Mouse (Mus musculus): Measurements from ENCODE around the gene Olfr548-ps1.
"Not testable (repeated sequence)": the region's sequence is repeated elsewhere in the genome, so short reads cannot be mapped to it uniquely, and the experiment has no call there.

Olfr548-ps1 gene

DNA sequence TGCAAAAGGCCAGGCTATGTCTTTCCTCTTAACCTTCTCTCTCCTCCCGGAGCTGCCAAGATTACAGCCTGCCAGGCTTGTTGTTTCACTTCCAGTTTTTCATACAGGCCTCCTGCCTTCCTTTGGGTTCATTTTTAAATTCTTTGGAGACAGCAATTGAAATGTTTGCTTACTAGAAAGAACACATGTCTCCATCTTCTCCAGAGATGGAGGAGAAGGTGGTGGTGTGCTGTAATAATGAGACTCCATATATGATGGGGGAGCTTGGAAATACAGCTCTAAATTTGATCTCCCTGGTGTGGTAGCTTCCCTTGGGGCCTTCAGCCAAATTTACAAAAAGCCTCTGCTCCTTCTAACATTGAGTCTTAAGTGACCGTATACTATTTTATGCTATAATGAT lies at the start of gene Olfr548-ps1:
Gene Olfr548-ps1 (plus strand): TSS at position 301 of the 400 bp plus-strand sequence.
- no peak for DNase-seq

GRCm38 (mm10) chr7:102494416-102494815 lies 46.3 kb upstream of the Olfr548-ps1 start:
- DNase-seq: not testable (repeated sequence)

DNA sequence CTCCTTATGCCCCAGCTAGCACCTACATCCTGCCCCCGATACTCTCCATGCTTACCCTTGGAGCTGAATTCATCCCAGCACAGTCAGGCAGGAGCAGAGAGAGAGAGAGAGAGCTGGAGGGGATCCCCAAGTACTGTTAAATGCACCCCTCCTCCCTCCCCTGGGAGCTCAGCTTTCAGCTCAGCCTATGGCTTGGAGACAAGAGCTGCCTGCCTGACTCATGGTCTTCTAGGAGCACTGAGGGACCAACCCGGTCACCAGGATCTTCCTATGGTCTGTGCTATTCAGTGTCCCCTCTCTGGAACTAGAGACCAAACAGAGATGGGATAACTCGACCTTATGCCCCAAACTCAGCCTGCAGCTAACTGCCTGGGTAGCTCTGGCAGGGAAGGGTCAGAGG lies 41.2 kb upstream of the Olfr548-ps1 start, which contains the start of gene Olfr545:
Gene Olfr545 (minus strand): TSS at position 101 of the 400 bp plus-strand sequence.
- no peak for DNase-seq

- peak; percentile 65 for DNase-seq
Observed at GRCm38 (mm10) chr7:102501986-102502385, 38.7 kb upstream of the Olfr548-ps1 start.

GRCm38 (mm10) chr7:102506848-102507247 lies 33.8 kb upstream of the Olfr548-ps1 start:
- peak; percentile 69 for DNase-seq

GRCm38 (mm10) chr7:102508066-102508465 lies 32.6 kb upstream of the Olfr548-ps1 start:
- DNase-seq: no peak

DNA sequence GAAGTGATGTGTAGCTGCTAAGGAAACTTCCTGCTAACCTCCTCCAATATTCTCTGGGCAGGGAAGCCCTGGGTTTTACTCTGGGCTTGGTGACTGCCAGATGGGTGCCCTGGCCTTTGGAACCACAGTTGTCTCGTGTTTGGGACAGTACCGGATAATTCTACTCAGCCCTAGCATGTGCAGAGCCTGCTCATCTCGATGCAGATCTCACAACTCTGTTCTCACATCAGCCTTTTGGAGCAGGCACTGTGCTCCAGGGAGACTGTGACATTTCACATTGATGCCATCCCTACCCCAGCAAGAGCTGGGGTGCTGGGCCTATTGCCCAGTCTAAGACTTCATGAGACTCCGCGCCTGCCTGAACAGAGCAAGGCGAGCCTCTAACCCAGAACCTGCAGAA lies 32.0 kb upstream of the Olfr548-ps1 start:
- no peak for DNase-seq

DNA sequence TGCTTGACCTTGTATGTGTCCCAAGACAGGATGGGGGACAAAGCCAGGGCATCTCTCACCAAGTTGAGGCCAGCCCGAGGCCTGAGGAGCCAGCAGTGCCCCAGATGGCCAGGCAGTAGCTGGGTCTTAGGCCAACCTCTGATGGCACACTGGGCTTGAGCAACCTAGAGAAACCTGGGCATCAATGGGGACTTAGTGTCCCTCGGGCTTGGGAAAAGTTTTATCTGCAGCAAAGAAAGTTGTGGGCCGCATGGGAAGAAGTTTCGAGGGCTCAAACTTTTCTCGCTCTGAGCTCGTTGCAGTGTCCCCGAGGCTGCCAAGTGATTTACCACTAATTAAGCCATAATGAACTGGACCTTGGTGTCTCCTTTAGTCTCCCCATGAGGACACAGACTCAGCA lies 31.0 kb upstream of the Olfr548-ps1 start:
- no peak for DNase-seq

DNA sequence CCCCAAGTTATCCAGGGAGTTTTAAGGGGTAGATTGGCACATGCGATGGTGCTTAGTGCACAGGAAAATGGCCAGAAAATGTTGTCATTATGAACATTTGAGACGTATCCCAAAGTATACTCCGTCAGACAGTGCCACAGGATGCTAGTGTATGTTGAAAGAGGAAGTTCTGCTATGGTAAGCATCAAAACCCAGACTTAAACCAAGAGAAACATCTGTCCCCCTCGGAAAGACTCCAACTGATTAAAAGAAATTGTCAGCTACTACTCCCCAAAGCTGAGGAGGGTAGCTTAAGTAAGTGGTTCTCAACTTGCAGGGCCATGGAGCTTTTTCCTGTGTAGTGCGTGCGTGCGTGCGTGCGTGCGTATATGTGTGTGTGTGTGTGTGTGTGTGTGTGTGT lies 28.8 kb upstream of the Olfr548-ps1 start:
- DNase-seq: no peak

DNA sequence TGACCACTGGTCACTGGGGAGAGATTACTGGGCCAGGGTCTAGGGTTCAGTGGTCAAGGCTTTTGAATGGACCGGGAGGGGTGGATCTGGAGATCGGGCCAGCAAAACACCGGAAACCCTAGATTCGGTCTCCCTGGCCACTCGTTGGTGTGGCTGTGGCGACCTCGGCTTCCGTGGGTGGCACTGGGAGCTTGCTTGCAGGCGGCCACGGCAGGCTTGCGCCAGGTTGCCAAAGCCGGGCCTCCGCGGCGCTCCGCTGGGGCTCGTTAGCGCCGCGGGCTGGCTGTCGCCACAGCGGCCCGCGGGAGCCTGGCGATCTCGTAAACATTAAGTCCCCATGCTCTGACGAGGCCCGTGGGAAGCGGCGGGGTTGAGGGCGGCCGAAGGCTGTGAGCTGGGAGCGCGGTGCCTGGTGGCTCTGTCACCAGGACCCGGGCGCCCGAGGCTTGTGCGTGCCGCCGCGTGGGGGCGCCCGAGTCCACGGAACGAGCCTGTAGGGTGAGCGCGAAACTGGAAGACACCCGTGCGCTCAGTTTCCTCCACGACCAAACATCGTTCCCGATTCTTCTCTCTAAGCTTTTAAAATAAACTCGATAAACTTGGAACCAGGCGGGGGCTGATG lies 27.8 kb upstream of the Olfr548-ps1 start:
- peak; percentile 78 for DNase-seq

GRCm38 (mm10) chr7:102514144-102514543 lies 26.6 kb upstream of the Olfr548-ps1 start:
- DNase-seq: no peak

- peak; percentile 55 for DNase-seq
Observed at GRCm38 (mm10) chr7:102516261-102517050, 24.2 kb upstream of the Olfr548-ps1 start.

GRCm38 (mm10) chr7:102517051-102517335 lies 23.7 kb upstream of the Olfr548-ps1 start:
- no peak for DNase-seq

DNA sequence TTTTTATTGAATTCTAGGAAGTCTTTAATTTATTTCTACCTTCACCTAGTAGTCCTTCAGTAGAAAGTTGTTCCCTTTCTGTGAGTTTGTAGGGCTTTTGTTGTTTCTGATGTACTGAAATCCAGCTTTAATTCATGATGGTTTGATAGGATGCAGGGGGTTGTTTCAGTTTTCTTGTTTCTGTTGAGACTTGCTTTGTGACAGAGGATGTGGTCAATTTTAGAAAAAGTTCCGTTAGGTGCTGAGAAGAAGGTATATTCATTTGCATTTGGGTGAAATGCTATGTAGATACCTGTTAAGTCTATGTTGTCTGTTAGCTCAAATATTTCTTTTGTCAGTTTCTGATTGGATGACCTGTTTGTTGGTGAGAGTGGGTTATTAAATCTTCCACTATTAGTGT lies 11.6 kb upstream of the Olfr548-ps1 start:
- no peak for DNase-seq

DNA sequence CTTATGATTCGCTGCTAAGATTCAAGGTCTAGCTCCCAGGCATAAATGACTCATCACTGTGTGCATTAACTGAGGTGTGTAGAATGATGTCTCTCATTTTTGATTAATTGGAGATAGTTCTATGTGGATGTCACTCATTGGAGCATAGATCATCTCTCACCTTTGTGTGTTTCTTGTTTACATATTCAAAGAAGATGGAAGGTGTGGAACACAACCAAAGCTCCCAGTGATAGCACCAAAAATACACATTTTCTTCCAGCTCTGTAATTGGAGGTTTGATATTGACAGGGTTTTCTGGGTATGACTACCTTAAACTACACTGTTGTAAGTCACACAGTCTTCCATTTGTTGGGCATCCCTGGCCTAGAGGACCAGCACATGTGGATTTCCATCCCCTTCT lies 6.2 kb upstream of the Olfr548-ps1 start, which contains the start of gene Olfr547:
Gene Olfr547 (plus strand): TSS at position 301 of the 400 bp plus-strand sequence.
- DNase-seq: no peak

DNA sequence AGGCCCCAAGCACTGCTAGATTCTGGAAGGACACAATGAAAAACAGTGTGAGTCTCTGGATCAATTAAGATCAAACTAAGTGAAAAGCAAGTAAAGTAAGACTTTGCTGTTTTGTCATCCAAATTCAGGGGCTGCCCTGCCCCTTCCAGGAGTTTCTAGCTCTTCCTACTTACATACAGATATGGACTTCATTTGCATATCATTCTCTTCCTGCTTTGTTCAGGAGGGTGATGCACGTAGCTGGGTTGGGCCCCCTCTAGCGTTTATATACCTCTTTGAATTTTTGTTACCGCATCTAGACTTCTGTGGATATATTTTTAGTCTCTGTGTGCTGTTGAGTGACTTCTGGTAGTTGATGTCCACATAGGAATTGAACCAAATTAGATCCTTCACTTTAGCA lies 555 bp downstream of the Olfr548-ps1 start:
- no peak for DNase-seq

DNA sequence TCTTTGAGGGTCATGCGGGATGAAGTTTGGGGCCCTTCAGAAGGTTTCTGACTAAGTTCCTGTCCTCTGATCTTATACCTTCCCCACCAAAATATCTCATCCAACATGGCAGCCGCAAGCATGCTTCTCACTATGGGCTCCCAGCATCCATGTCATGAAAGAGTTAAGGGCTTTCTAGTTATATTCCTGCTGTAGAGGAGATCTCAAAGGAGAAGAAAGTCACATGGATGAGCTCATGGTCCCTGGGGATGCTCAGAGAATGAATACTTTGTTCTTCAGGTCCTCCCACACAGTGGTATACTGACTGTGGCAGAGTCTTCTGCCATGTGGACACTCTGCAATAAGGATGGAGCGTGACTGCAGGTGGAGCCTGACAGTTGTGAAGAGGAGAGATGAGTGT lies 8.9 kb downstream of the Olfr548-ps1 start, which contains the start of gene Olfr549:
Gene Olfr549 (plus strand): TSS at position 301 of the 400 bp plus-strand sequence.
- no peak for DNase-seq

DNA sequence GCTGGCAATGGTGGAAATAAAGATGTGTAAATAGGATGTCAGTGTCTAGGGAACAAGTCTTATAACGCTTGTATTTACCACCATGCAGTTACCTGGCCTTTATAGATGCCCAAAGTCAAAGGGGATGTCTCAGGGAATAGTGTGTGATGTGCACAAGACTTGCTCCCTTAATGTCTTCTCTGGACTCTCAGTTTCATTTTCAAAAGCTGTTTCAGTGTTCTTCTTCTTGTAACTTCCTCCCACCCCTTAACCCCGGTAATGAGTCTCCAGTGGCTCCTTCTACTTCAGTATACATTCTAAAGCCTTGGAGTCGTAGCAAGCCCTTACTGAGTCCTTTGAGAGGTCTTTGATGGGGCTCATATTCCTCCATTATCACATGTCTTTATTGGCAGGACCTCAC lies 12.6 kb downstream of the Olfr548-ps1 start:
- DNase-seq: no peak

DNA sequence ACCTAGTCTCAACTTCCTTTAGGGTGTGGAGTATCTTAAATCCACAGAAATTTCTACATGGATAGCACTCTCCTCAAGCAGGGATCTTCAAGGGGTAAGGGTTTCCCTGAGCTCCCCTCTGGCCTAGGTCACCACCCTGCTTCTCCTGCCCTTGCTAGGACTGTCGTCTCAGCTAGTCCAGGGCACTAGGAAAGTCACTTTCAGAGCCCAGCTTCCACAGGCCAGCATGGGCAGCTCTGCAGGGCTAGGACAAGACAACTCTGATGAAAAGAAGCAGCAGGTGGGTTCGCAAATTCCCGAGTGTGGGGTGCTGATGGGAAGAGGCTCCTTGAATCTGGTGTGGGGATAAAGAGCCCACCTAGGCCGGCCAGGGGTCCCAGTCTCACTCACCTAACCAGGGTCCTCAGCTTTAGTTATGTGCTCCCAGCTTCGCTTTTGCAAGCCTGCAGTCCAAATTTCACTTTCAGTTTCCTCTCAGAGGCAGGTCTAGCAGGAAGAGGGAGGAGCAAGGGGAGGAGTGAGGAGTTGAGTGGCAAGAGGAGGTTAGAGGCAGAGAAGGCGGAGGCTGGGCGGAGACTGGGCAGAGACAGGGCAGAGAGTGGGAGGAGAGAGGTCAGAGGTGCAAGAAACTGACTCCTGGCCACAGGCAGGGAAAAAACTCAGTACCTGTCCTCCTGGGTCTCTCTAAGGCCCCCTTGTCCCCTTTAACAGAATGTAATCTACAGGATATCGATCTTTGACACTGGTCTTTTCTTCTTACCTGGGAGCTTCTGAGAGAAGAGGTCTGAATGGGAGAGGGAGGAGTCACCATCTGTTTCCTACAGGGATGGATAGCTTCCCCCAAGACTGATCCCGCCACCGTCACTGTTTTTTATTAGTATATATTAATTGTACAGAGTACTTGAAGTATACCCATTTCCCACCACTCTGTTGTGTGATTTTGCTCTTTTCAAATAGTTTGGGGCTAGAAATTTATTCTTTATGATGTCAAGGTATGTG lies 24.6 kb downstream of the Olfr548-ps1 start, which contains the start of gene Trim21:
Gene Trim21 (minus strand): TSS at position 488 of the 999 bp plus-strand sequence.
- peak; percentile 61 for DNase-seq

DNA sequence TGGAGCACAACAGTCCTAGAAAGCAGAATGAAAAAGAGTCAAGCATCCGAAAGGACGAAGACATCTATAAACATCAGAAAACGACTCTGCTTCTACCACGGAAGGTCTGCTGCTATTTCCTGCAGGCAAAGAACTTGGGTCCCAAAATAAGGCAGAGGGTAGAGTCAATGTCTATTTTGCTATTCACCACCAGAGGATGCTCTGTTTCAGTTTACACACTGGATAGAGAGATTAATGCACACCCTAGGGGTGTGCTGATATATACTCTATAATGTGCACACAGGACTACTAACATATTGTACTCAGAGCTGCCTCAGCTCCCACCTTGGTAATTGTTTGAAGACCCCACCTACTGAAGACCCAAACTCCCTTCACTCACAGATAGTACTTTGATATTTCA lies 25.5 kb downstream of the Olfr548-ps1 start:
- no peak for DNase-seq

GRCm38 (mm10) chr7:102571142-102571541 lies 30.4 kb downstream of the Olfr548-ps1 start, which contains the start of gene Olfr550:
Olfr550 (plus strand) TSS chr7:102571442.
- DNase-seq: no peak

GRCm38 (mm10) chr7:102573174-102573830 lies 32.6 kb downstream of the Olfr548-ps1 start:
- no peak for DNase-seq

Measured in cerebellum, adult 9-11 months (tissue).